Mouse (Mus musculus) adrenal gland, postnatal 0 days (tissue): ENCODE results near the gene Vsig8. TPM values are rescaled to one million over a fixed set of nuclear protein-coding genes. Genes with fewer than 3 reads are reported as not detected.

Source experiments
- polyA plus RNA-seq: library from polyadenylated mRNA; unstranded; fragments of >200 nt; fragmentation: Nextera tagmentation; extraction: Ambion mirVana; gene quantifications from 2 replicates; pipeline ENCODE4 v1.2.1, GENCODE M21; 2015

The Vsig8 gene
- polyA plus RNA-seq = 0.70 and 1.1 TPM in 2 replicates

GRCm38 (mm10) chr1:172555638-172556037 is at the start of gene Vsig8:
Gene Vsig8 (plus strand): TSS chr1:172555938.

DNA sequence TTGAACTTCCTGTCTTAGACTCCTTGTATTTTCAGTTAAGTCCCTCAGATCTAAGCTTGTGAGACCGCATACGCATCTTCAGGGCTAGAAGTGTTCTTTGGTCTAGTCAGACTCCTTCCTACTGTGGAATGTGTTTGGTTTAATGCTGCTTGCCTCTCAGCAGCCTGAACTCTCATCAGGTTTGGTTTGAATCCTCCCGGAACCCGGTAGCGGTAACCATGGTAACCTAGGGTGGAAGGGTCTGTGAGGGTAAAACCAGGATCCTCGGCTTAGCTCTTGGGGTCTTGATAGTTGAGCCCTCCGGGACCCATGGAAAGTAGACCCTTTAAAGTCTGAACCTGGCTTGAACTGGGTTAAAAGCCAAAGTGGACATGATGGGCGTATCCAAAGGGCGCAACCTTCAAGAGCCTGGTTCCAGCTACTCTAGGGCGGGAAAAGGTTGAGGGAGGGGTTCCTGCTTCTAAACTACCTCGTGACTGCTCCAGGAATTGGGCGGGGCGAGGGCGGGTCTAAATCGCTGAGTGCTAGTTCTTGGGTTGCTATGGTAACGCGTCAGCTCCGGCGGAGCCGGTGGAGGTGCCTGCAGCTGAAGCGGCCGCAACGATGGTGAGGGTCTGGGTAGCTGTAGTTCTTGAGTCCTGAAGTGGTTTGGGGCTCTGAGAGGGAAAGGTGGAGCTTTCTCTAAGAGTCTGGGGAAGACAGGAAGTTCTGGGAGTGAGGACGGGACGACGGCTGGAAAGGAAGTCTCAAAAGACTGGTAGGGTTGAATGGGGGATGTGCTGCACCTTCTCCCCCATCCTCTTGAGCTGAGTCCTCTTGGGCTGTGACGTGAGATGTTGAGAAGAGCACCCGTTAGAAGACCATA is 34.9 kb upstream of the Vsig8 start, which contains the start of gene Cfap45:
TSS of gene Cfap45 (plus strand) at position 226 of the 865 bp plus-strand sequence.

DNA sequence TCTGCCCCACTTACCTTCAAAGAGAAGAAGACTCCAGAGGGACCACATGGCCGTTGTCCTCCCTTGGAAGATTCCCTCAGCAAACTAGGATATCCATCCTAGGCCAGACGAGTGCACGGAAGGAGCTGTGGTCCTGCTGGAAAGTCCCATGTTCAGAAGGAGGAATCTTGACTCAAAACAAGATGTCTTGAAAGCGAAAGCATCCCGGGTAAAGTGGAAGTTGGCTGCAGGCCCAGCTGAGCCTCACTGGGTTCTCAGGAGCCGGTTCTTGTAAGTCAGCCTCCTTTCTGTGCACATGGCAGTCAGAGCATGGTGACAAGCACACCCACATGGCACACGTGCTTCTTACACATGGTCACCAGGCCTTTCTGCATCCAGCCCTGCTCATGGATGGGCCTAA is 34.6 kb downstream of the Vsig8 start, which contains the start of gene Slamf8:
TSS of gene Slamf8 (minus strand) at position 184 of the 400 bp plus-strand sequence.

DNA sequence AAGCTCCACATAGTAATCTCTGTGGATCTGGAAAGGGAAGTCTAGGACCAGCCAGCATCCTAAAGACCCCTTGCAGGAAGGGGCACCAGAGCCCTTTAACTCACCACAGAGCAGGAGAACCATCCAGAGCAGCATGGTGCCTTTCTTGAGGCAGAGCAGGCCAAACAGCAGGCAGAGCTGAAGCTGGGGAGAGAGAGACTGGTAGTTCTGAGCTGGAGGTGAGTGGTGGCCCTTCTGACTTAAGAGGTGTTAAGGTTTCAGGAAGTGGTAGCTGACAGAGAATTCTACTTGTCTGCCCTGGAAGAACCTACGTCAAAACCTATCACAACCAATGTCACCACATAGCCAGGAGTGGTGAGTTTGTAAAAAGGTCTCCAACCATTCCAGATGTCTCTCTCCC is 46.6 kb downstream of the Vsig8 start, which contains the start of gene Fcrl6:
TSS of gene Fcrl6 (minus strand) at position 226 of the 400 bp plus-strand sequence.

Other genes starting within 250 kb of the Vsig8 start
- 0.28 TPM in 1 of 2 replicates, not detected in the other for gene Kcnj9, start 226.6 kb upstream of the Vsig8 start, polyA plus RNA-seq
- 0.30 and 0.65 TPM in 2 replicates for gene Kcnj10, start 214.7 kb upstream of the Vsig8 start, polyA plus RNA-seq
- 3.3 and 4.9 TPM in 2 replicates for gene Pigm, start 179.4 kb upstream of the Vsig8 start, polyA plus RNA-seq
- gene Slamf9, start 80.6 kb upstream of the Vsig8 start, polyA plus RNA-seq = 2.1 and 2.9 TPM in 2 replicates
- 6.3 and 9.2 TPM in 2 replicates for gene Igsf9, start 74.2 kb upstream of the Vsig8 start, polyA plus RNA-seq
- gene Tagln2, start 55.9 kb upstream of the Vsig8 start, polyA plus RNA-seq = 205 and 299 TPM in 2 replicates
- 0.98 and 2.0 TPM in 2 replicates for gene Cfap45, start 35.1 kb upstream of the Vsig8 start, polyA plus RNA-seq
- 0.15 TPM in 1 of 2 replicates, not detected in the other for gene Slamf8, start 34.6 kb downstream of the Vsig8 start, polyA plus RNA-seq
- gene Fcrl6, start 46.6 kb downstream of the Vsig8 start, polyA plus RNA-seq = 0.22 TPM in 1 of 2 replicates, not detected in the other
- 14.9 and 18.3 TPM in 2 replicates for gene Dusp23, start 77.0 kb downstream of the Vsig8 start, polyA plus RNA-seq
- gene Crp, start 142.1 kb downstream of the Vsig8 start, polyA plus RNA-seq = 6.6 and 8.4 TPM in 2 replicates